Mouse (Mus musculus): Measurements from ENCODE around the gene Scrt2.

Gene Scrt2

GRCm38 (mm10) chr2:152108702-152109101, 27.4 kb downstream of the Scrt2 start:
- DNase-seq = no peak

- DNase-seq = no peak
These were observed 28.1 kb downstream of the Scrt2 start for GRCm38 (mm10) chr2:152109386-152109785.

- DNase-seq = no peak
These were observed 30.0 kb downstream of the Scrt2 start for GRCm38 (mm10) chr2:152111311-152111710.

GRCm38 (mm10) chr2:152111920-152112319, 30.6 kb downstream of the Scrt2 start:
- peak; percentile 89 for DNase-seq

GRCm38 (mm10) chr2:152112490-152112889, 31.2 kb downstream of the Scrt2 start:
- no peak for DNase-seq

GRCm38 (mm10) chr2:152112970-152113369, 31.6 kb downstream of the Scrt2 start:
- DNase-seq = peak; percentile 27

- no peak for DNase-seq
These were observed 33.0 kb downstream of the Scrt2 start for GRCm38 (mm10) chr2:152114057-152114975.

- DNase-seq = no peak
These were observed 36.4 kb downstream of the Scrt2 start for GRCm38 (mm10) chr2:152117694-152118093.

- no peak for DNase-seq
These were observed 38.0 kb downstream of the Scrt2 start for GRCm38 (mm10) chr2:152119228-152119865.

GRCm38 (mm10) chr2:152122896-152123295, 41.6 kb downstream of the Scrt2 start:
- DNase-seq = no peak

- no peak for DNase-seq
These were observed 47.3 kb downstream of the Scrt2 start for GRCm38 (mm10) chr2:152128597-152128996.

- no peak for DNase-seq
These were observed 48.4 kb downstream of the Scrt2 start for GRCm38 (mm10) chr2:152129778-152130177.

GRCm38 (mm10) chr2:152132016-152132415, 50.7 kb downstream of the Scrt2 start:
- DNase-seq = no peak

GRCm38 (mm10) chr2:152132691-152133090, 51.4 kb downstream of the Scrt2 start:
- no peak for DNase-seq

GRCm38 (mm10) chr2:152139191-152139987, 58.1 kb downstream of the Scrt2 start:
- peak; percentile 31 for DNase-seq

- no peak for DNase-seq
These were observed 59.6 kb downstream of the Scrt2 start for GRCm38 (mm10) chr2:152140941-152141340.

- DNase-seq = no peak
These were observed 60.2 kb downstream of the Scrt2 start for GRCm38 (mm10) chr2:152141491-152141890.

- DNase-seq = no peak
These were observed 60.7 kb downstream of the Scrt2 start for GRCm38 (mm10) chr2:152142046-152142445.

- DNase-seq = no peak
These were observed 61.2 kb downstream of the Scrt2 start for GRCm38 (mm10) chr2:152142571-152142970.

GRCm38 (mm10) chr2:152143279-152144157, 62.2 kb downstream of the Scrt2 start, which contains the start of gene Tcf15:
Tcf15 (plus strand) TSS chr2:152143561.
- DNase-seq = no peak

- DNase-seq = no peak
These were observed 62.8 kb downstream of the Scrt2 start for GRCm38 (mm10) chr2:152144158-152144450.

- no peak for DNase-seq
These were observed 63.2 kb downstream of the Scrt2 start for GRCm38 (mm10) chr2:152144501-152144900.

Data from right cerebral cortex, postnatal 25 days (tissue).